Mouse (Mus musculus) frontal cortex, postnatal 14 days (tissue): ENCODE measurements at regions not wholly inside any gene's neighbourhood (a gene's known extent, or its start where the extent isn't known, plus 50 kb on each side); places are given as distances from the start of the nearest gene placed in this dataset.

Experiments
- DNase-seq, 2 experiments: peaks; one replicate each; pipeline ENCODE4 v3.0.0; 2022; ENCODE audit warnings: low spot score in 2 of 2

GRCm38 (mm10) chr4:154782291-154782690 lies 55.0 kb upstream of the Ttc34 start:
- DNase-seq, result no peak

GRCm38 (mm10) chr4:154785282-154785987 lies 51.8 kb upstream of the Ttc34 start:
- DNase-seq, result no peak

DNA sequence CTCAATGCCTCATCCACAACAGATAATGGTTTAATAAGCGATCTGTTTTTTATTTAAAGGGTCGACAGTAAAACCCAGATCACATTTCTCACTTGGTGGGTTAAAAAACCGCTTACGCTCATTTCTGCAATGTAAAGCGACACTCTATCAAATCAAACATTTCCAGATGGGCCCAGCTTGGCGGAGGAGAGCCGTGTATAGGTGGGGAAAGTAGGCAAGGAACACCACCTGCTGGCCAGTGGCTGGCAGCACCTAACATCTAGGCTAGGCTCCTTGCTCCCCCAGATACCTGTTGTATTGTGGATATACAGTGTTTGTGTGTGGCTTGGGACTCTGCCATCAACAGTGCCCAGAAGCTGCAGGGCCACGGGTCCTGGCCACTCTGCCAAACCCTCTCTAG lies 50.1 kb upstream of the Ttc34 start:
- no peak for DNase-seq
